Mouse (Mus musculus) cerebral cortex, adult 2 months (tissue): ENCODE measurements around the gene Pspn.

Experiments
- WGBS: fragments of 180-500 bp; shearing (Covaris S2); methylation state at CpG from one replicate; pipeline ENCODE4 v1.1.7; 2018; 5-methylcytosine and 5-hydroxymethylcytosine counted together

The Pspn gene

GRCm38 (mm10) chr17:56996506-56996905, 3.3 kb downstream of the Pspn start:
- 75% methylated on average over 2 of the region's 2 CpGs for WGBS

- whole genome bisulfite sequencing: 86% methylated on average over 8 of the region's 8 CpGs
These were observed 4.8 kb downstream of the Pspn start for GRCm38 (mm10) chr17:56995046-56995445.

GRCm38 (mm10) chr17:56990966-56991365, 8.9 kb downstream of the Pspn start:
- WGBS: 65% methylated on average over 2 of the region's 2 CpGs

- WGBS: under 1% methylated on average over 52 of the region's 52 CpGs
These were observed 9.6 kb downstream of the Pspn start, which contains the start of gene Clpp for GRCm38 (mm10) chr17:56990115-56990746. Gene Clpp, plus strand, starts transcription at chr17:56990305.

- WGBS: under 1% methylated on average over 25 of the region's 25 CpGs
These were observed 10.2 kb downstream of the Pspn start for GRCm38 (mm10) chr17:56989467-56990114.

GRCm38 (mm10) chr17:56988921-56989430, 10.8 kb downstream of the Pspn start:
- 65% methylated on average over 7 of the region's 7 CpGs for WGBS

GRCm38 (mm10) chr17:56988441-56988840, 11.4 kb downstream of the Pspn start:
- 83% methylated on average over 7 of the region's 7 CpGs for WGBS

- 88% methylated on average over 3 of the region's 3 CpGs for WGBS
These were observed 13.6 kb downstream of the Pspn start for GRCm38 (mm10) chr17:56986105-56986805.

- 74% methylated on average over 3 of the region's 3 CpGs for WGBS
These were observed 14.2 kb downstream of the Pspn start for GRCm38 (mm10) chr17:56985656-56986055.

- WGBS: 84% methylated on average over 9 of the region's 9 CpGs
These were observed 14.9 kb downstream of the Pspn start for GRCm38 (mm10) chr17:56984886-56985285.

- WGBS: 87% methylated on average over 5 of the region's 5 CpGs
These were observed 17.8 kb downstream of the Pspn start, which contains the start of gene Acer1 for GRCm38 (mm10) chr17:56982013-56982412. Gene Acer1, minus strand, starts transcription at chr17:56982126.

- 88% methylated on average over 7 of the region's 7 CpGs for WGBS
These were observed 18.8 kb downstream of the Pspn start for GRCm38 (mm10) chr17:56981049-56981448.

- 41% methylated on average over 6 of the region's 8 CpGs for WGBS
These were observed 20.3 kb downstream of the Pspn start for GRCm38 (mm10) chr17:56979524-56979923.

- 86% methylated on average over 8 of the region's 8 CpGs for WGBS
These were observed 23.1 kb downstream of the Pspn start for GRCm38 (mm10) chr17:56976531-56977390.

GRCm38 (mm10) chr17:56975391-56975790, 24.4 kb downstream of the Pspn start:
- 81% methylated on average over 3 of the region's 3 CpGs for WGBS

GRCm38 (mm10) chr17:56974708-56975240, 25.0 kb downstream of the Pspn start:
- WGBS: 67% methylated on average over 5 of the region's 5 CpGs

- 69% methylated on average over 13 of the region's 14 CpGs for WGBS
These were observed 25.7 kb downstream of the Pspn start for GRCm38 (mm10) chr17:56973956-56974707.

GRCm38 (mm10) chr17:56970081-56970480, 29.7 kb downstream of the Pspn start:
- 72% methylated on average over 5 of the region's 5 CpGs for WGBS

GRCm38 (mm10) chr17:56969321-56969720, 30.5 kb downstream of the Pspn start:
- 66% methylated on average over 3 of the region's 3 CpGs for WGBS

- 84% methylated on average over 6 of the region's 6 CpGs for WGBS
These were observed 36.2 kb downstream of the Pspn start for GRCm38 (mm10) chr17:56963646-56964045.
